Mouse (Mus musculus) kidney, adult 9 months (tissue): Measurements from ENCODE around the gene Mettl7a1.
A peak's percentile ranks its signal among the peaks of the same experiment; 100 is the strongest.
"Not testable (repeated sequence)": the region's sequence is repeated elsewhere in the genome, so short reads cannot be mapped to it uniquely, and the experiment has no call there.

ENCODE experiments used
- DNase-seq: peaks from one replicate; pipeline ENCODE4 v3.0.0; 2022

Mettl7a1 gene

GRCm38 (mm10) chr15:100304019-100304991, at the start of gene Mettl7a1:
TSS of gene Mettl7a1 (plus strand) at chr15:100304140.
- peak; percentile 88 for DNase-seq

GRCm38 (mm10) chr15:100256386-100256785, 47.6 kb upstream of the Mettl7a1 start:
- DNase-seq: no peak

GRCm38 (mm10) chr15:100257305-100257704, 46.6 kb upstream of the Mettl7a1 start:
- DNase-seq: no peak

GRCm38 (mm10) chr15:100258646-100259425, 45.1 kb upstream of the Mettl7a1 start:
- no peak for DNase-seq

- not testable (repeated sequence) for DNase-seq
These were observed 43.6 kb upstream of the Mettl7a1 start for GRCm38 (mm10) chr15:100260351-100260750.

- peak; percentile 42 for DNase-seq
These were observed 40.6 kb upstream of the Mettl7a1 start for GRCm38 (mm10) chr15:100263246-100263905.

- DNase-seq: no peak
These were observed 38.2 kb upstream of the Mettl7a1 start for GRCm38 (mm10) chr15:100265586-100266325.

- no peak for DNase-seq
These were observed 35.0 kb upstream of the Mettl7a1 start for GRCm38 (mm10) chr15:100268916-100269315.

GRCm38 (mm10) chr15:100269776-100270175, 34.2 kb upstream of the Mettl7a1 start:
- DNase-seq: peak; percentile 29

GRCm38 (mm10) chr15:100270609-100271008, 33.3 kb upstream of the Mettl7a1 start:
- DNase-seq: not testable (repeated sequence)

- DNase-seq: no peak
These were observed 32.5 kb upstream of the Mettl7a1 start for GRCm38 (mm10) chr15:100271411-100271810.

GRCm38 (mm10) chr15:100273791-100274308, 30.1 kb upstream of the Mettl7a1 start:
- DNase-seq: peak; percentile 64

- DNase-seq: peak; percentile 74
These were observed 29.0 kb upstream of the Mettl7a1 start for GRCm38 (mm10) chr15:100274790-100275559.

GRCm38 (mm10) chr15:100276403-100276802, 27.5 kb upstream of the Mettl7a1 start:
- no peak for DNase-seq

- DNase-seq: no peak
These were observed 26.4 kb upstream of the Mettl7a1 start for GRCm38 (mm10) chr15:100277586-100277985.

GRCm38 (mm10) chr15:100280626-100281025, 23.3 kb upstream of the Mettl7a1 start, which contains the start of gene Tmprss12:
TSS of gene Tmprss12 (plus strand) at chr15:100280837.
- DNase-seq: no peak

- DNase-seq: no peak
These were observed 15.0 kb upstream of the Mettl7a1 start for GRCm38 (mm10) chr15:100288980-100289379.

GRCm38 (mm10) chr15:100290858-100291257, 13.1 kb upstream of the Mettl7a1 start:
- DNase-seq: no peak

- no peak for DNase-seq
These were observed 11.6 kb upstream of the Mettl7a1 start for GRCm38 (mm10) chr15:100292326-100292725.

GRCm38 (mm10) chr15:100297856-100298255, 6.1 kb upstream of the Mettl7a1 start:
- no peak for DNase-seq

- no peak for DNase-seq
These were observed 3.4 kb upstream of the Mettl7a1 start for GRCm38 (mm10) chr15:100300499-100300898.
